Mouse (Mus musculus) MEL (cell line): ENCODE results near the gene Eloa. TPM values are rescaled to one million over a fixed set of nuclear protein-coding genes. Genes with fewer than 3 reads are reported as not detected.

Experiments
- DNase-seq: peaks from one replicate; pipeline ENCODE4 v3.0.0; 2011; ENCODE audit warnings: low read depth, low spot score
- H3K27ac ChIP-seq: 2 replicates; pipeline ENCODE4 v1.5.1; 2012; ENCODE audit warnings: low read depth, mild to moderate bottlenecking, control low read depth, low read length, moderate library complexity; ENCODE audit not compliant: control insufficient read depth
- H3K27me3 ChIP-seq, 2 experiments: fragments of 150-350 bp in 1 of 2; sonication (generic) in 1 of 2; 2 replicates each; pipeline ENCODE4 v1.6.1; 2012; ENCODE audit warnings: low read length in 2 of 2, mild to moderate bottlenecking in 2 of 2, improper control_type of control experiment in 1 of 2, moderate library complexity in 1 of 2; ENCODE audit not compliant: insufficient read depth in 2 of 2, control insufficient read depth in 1 of 2
- H3K36me3 ChIP-seq, 2 experiments: 2 replicates each; pipeline ENCODE4 v1.6.1; 2012 to 2014; ENCODE audit warnings: low read length in 2 of 2, improper control_type of control experiment in 1 of 2, inconsistent platforms in 1 of 2, mild to moderate bottlenecking in 1 of 2; ENCODE audit not compliant: insufficient read depth in 2 of 2, control insufficient read depth in 1 of 2
- H3K4me1 ChIP-seq, 2 experiments: fragments of 150-350 bp in 1 of 2; sonication (generic) in 1 of 2; 2 replicates each; pipeline ENCODE4 v1.6.1; 2012; ENCODE audit warnings: low read length in 2 of 2, improper control_type of control experiment in 1 of 2, mild to moderate bottlenecking in 1 of 2; ENCODE audit not compliant: insufficient read depth in 2 of 2, control insufficient read depth in 1 of 2
- H3K4me3 ChIP-seq, 2 experiments: fragments of 150-350 bp in 1 of 2; sonication (generic) in 1 of 2; 2 replicates each; pipeline ENCODE4 v1.5.1; 2012; ENCODE audit warnings: low read depth in 2 of 2, low read length in 2 of 2, mild to moderate bottlenecking in 2 of 2, moderate library complexity in 2 of 2, control low read depth in 1 of 2, improper control_type of control experiment in 1 of 2; ENCODE audit not compliant: control insufficient read depth in 1 of 2, insufficient read depth in 1 of 2
- H3K79me2 ChIP-seq: 2 replicates; pipeline ENCODE4 v1.6.1; 2012; ENCODE audit warnings: mild to moderate bottlenecking, low read length, moderate library complexity; ENCODE audit not compliant: control insufficient read depth, poor library complexity, insufficient read depth
- H3K9ac ChIP-seq: 2 replicates; pipeline ENCODE4 v1.6.1; 2012; ENCODE audit warnings: low read depth, mild to moderate bottlenecking, control low read depth, low read length, moderate library complexity; ENCODE audit not compliant: control insufficient read depth, poor library complexity, severe bottlenecking
- H3K9me3 ChIP-seq: fragments of 150-350 bp; sonication (generic); replicated peaks from 2 replicates; pipeline ENCODE4 v1.6.1; 2012; ENCODE audit warnings: mild to moderate bottlenecking, low read length, improper control_type of control experiment, moderate library complexity; ENCODE audit not compliant: insufficient read depth
- CHD2 ChIP-seq: IDR thresholded peaks from 2 replicates; pipeline ENCODE4 v1.6.1; 2011; ENCODE audit warnings: low read length, improper control_type of control experiment
- CTCF ChIP-seq, 3 experiments: IDR thresholded peaks in 2 of 3; conservative IDR thresholded peaks in 1 of 3; 2 replicates each; pipeline ENCODE4 v1.5.1; 2011 to 2012; ENCODE audit warnings: low read length in 3 of 3, low read depth in 2 of 3, mild to moderate bottlenecking in 2 of 3, improper control_type of control experiment in 1 of 3, inconsistent platforms in 1 of 3, mixed read lengths in 1 of 3, moderate library complexity in 1 of 3; ENCODE audit not compliant: control insufficient read depth in 1 of 3, insufficient read depth in 1 of 3, poor library complexity in 1 of 3, severe bottlenecking in 1 of 3
- E2F4 ChIP-seq: IDR thresholded peaks from 2 replicates; pipeline ENCODE4 v1.6.1; 2011; ENCODE audit warnings: low read depth, low read length, improper control_type of control experiment, borderline replicate concordance
- EP300 ChIP-seq, 2 experiments: IDR thresholded peaks; 2 replicates each; pipeline ENCODE4 v1.6.1; 2011; ENCODE audit warnings: improper control_type of control experiment in 2 of 2, low read length in 2 of 2, low read depth in 1 of 2, mild to moderate bottlenecking in 1 of 2
- ETS1 ChIP-seq: IDR thresholded peaks from 2 replicates; pipeline ENCODE4 v1.6.1; 2012; ENCODE audit warnings: low read depth, mild to moderate bottlenecking, inconsistent platforms, low read length, improper control_type of control experiment, moderate library complexity
- GABPA ChIP-seq: IDR thresholded peaks from 2 replicates; pipeline ENCODE4 v1.6.1; 2012; ENCODE audit warnings: low read depth, mild to moderate bottlenecking, inconsistent platforms, low read length, improper control_type of control experiment, moderate library complexity
- HCFC1 ChIP-seq: IDR thresholded peaks from 2 replicates; pipeline ENCODE4 v1.6.1; 2012; ENCODE audit warnings: low read depth, mild to moderate bottlenecking, inconsistent platforms, low read length, improper control_type of control experiment, moderate library complexity
- MAZ ChIP-seq: IDR thresholded peaks from 2 replicates; pipeline ENCODE4 v1.6.1; 2012; ENCODE audit warnings: low read depth, mild to moderate bottlenecking, inconsistent platforms, low read length, improper control_type of control experiment
- MEF2A ChIP-seq: IDR thresholded peaks from 2 replicates; pipeline ENCODE4 v1.6.1; 2014; ENCODE audit warnings: low read depth, mild to moderate bottlenecking, inconsistent platforms, low read length, improper control_type of control experiment; ENCODE audit not compliant: poor library complexity, insufficient replicate concordance, severe bottlenecking; ENCODE audit errors: extremely low read depth
- MXI1 ChIP-seq: IDR thresholded peaks from 2 replicates; pipeline ENCODE4 v1.6.1; 2011; ENCODE audit warnings: mild to moderate bottlenecking, low read depth, low read length, improper control_type of control experiment
- MYB ChIP-seq: IDR thresholded peaks from 2 replicates; pipeline ENCODE4 v1.6.1; 2011; ENCODE audit warnings: mild to moderate bottlenecking, low read depth, low read length, improper control_type of control experiment
- MYC ChIP-seq: IDR thresholded peaks from 2 replicates; pipeline ENCODE4 v1.6.1; 2011; ENCODE audit warnings: low read depth, mild to moderate bottlenecking, low read length, improper control_type of control experiment, moderate library complexity
- POLR2AphosphoS5 ChIP-seq: IDR thresholded peaks from 2 replicates; pipeline ENCODE4 v1.6.1; 2012; ENCODE audit warnings: low read depth, borderline replicate concordance, mild to moderate bottlenecking, inconsistent platforms, low read length, moderate library complexity, mixed read lengths
- SIN3A ChIP-seq: IDR thresholded peaks from 2 replicates; pipeline ENCODE4 v1.6.1; 2012; ENCODE audit warnings: low read length, improper control_type of control experiment, inconsistent platforms
- SMC3 ChIP-seq: IDR thresholded peaks from 2 replicates; pipeline ENCODE4 v1.6.1; 2011; ENCODE audit warnings: low read depth, low read length, improper control_type of control experiment
- TBP ChIP-seq: IDR thresholded peaks from 2 replicates; pipeline ENCODE4 v1.8.0; 2011; ENCODE audit warnings: low read depth, low read length, improper control_type of control experiment
- UBTF ChIP-seq: IDR thresholded peaks from 2 replicates; pipeline ENCODE4 v1.6.1; 2012; ENCODE audit warnings: low read depth, mild to moderate bottlenecking, inconsistent platforms, low read length, improper control_type of control experiment, moderate library complexity, borderline replicate concordance; ENCODE audit not compliant: insufficient read depth
- USF2 ChIP-seq, 2 experiments: IDR thresholded peaks; 2 replicates each; pipeline ENCODE4 v1.6.1; 2011 to 2012; ENCODE audit warnings: improper control_type of control experiment in 2 of 2, low read length in 2 of 2, borderline replicate concordance in 1 of 2, inconsistent platforms in 1 of 2, low read depth in 1 of 2, mild to moderate bottlenecking in 1 of 2; ENCODE audit not compliant: insufficient read depth in 1 of 2
- ZC3H11A ChIP-seq: IDR thresholded peaks from 2 replicates; pipeline ENCODE4 v1.6.1; 2012; ENCODE audit warnings: low read depth, mild to moderate bottlenecking, inconsistent platforms, low read length, improper control_type of control experiment
- ZMIZ1 ChIP-seq: IDR thresholded peaks from 2 replicates; pipeline ENCODE4 v1.6.1; 2012; ENCODE audit warnings: low read depth, mild to moderate bottlenecking, inconsistent platforms, low read length, improper control_type of control experiment, moderate library complexity
- ZNF384 ChIP-seq: IDR thresholded peaks from 2 replicates; pipeline ENCODE4 v1.6.1; 2012; ENCODE audit warnings: low read depth, mild to moderate bottlenecking, inconsistent platforms, low read length, improper control_type of control experiment
- polyA plus RNA-seq, 2 experiments: library from polyadenylated mRNA; stranded (reverse) in 1 of 2; unstranded in 1 of 2; fragments of >175 nt in 1 of 2; fragments of >200 nt in 1 of 2; gene quantifications; 2 replicates each; pipeline versions ENCODE4 v1.2.1 to v1.2.4; 2012; ENCODE audit warnings: low replicate concordance in 2 of 2, low read depth in 1 of 2; ENCODE audit not compliant: insufficient read length in 2 of 2, insufficient read depth in 1 of 2, missing spikeins in 1 of 2
- total RNA-seq: library from RNA; depleted of rRNA; stranded (reverse); fragments of 300-350 nt; gene quantifications from 2 replicates; pipeline ENCODE4 v1.2.3, GENCODE M21; 2012

Gene Eloa
- total and polyA plus RNA-seq, 3 experiments, result 30.8 to 41.4 (median 34.1) TPM

GRCm38 (mm10) chr4:135985193-135985592 is 36.4 kb downstream of the Eloa start (continued):
- peak; percentile 49; the same call in 1 of the 2 replicates for TF ChIP-seq MYC
- TF ChIP-seq, all 39 proteins: peak for 18

DNA sequence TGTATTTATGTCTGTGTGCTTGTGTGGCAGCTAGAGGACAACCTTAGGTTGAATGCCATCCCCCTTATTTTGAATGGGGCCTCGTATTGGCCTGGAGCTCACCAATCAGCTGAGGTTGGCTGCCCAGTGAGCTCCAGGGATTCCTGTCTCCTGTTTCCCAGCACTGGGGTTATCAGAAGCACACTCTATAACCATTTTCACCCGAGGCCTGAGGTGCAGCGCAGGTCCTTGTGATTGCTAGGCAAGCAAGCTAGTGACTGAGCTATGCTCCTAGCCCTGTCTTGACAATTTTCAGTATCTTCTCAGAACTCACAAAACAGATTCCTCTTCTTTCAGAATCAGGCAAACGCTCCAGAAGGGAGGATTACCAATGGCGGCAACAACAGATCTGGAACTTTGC is 37.0 kb downstream of the Eloa start:
- H3K27me3 ChIP-seq, result no peaks in the 10 kb centered on the region
- TF ChIP-seq MYC (no peak), ETS1 (no peak), SIN3A (no peak)
- no peak overlapping the region for H3K4me3 ChIP-seq
- no peak overlapping the region for H3K9ac ChIP-seq
- H3K4me1 ChIP-seq, result peaks cover 19 to 41% of the 10 kb centered on the region in 2 experiments
- H3K9me3 ChIP-seq, result no peaks in the 10 kb centered on the region
- H3K27ac ChIP-seq, result peak overlapping the region; percentile 58
- peaks cover 15 to 52% of the 10 kb centered on the region in 2 experiments for H3K36me3 ChIP-seq
- DNase-seq, result peak; percentile 27
- H3K79me2 ChIP-seq, result peaks cover 25% of the 10 kb centered on the region

DNA sequence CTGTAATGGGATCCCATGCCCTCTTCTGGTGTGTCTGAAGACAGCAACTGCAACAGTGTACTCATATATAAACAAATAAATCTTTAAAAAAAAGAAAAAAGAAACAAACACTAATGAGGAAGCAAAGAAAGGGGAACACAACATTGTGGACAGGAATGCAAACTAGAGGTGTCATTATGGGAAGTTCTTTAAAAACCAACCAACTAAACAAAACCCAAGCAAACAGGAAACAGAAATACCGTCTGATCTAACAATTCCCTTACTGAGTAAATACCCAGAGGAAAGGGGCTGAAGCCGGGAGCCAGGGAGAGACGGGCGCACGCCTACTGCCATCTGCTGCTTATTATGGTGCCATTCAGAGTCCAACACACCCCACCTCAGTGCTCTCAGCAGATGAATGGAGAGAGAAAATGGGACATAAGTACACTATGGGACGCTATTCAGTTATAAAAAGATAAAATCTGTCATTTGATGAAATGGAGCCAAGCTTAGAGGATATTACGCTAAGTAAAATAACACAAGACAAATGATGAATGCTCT is 40.0 kb downstream of the Eloa start:
- H3K79me2 ChIP-seq, result peaks cover 21% of the 10 kb centered on the region
- H3K36me3 ChIP-seq, result peaks cover 31 to 48% of the 10 kb centered on the region in 2 experiments
- peaks cover 19 to 36% of the 10 kb centered on the region in 2 experiments for H3K4me1 ChIP-seq
- H3K9ac ChIP-seq, result peak overlapping the region; percentile 34
- H3K27me3 ChIP-seq, result no peaks in the 10 kb centered on the region
- TF ChIP-seq ZNF384 (peak; percentile 39; the same call in 1 of the 2 replicates), E2F4 (no peak), ZMIZ1 (no peak), MXI1 (no peak), GABPA (no peak), ETS1 (peak; percentile 37; the same call in 1 of the 2 replicates), MEF2A (no peak), CHD2 (no peak), TBP (no peak), SIN3A (no peak; the same call in 1 of the 2 replicates), USF2 (IDR thresholded peaks at IDR 0.05; ENCODE audit: borderline replicate concordance in 1 of 2, insufficient read depth in 1 of 2, low read depth in 1 of 2, low read length in 2 of 2) (no peak), CTCF (IDR thresholded peaks at IDR 0.05 in 2 of 3, conservative IDR thresholded peaks at IDR 0.05 in 1 of 3; ENCODE audit: control insufficient read depth in 1 of 3, insufficient read depth in 1 of 3, low read depth in 2 of 3, low read length in 3 of 3, poor library complexity in 1 of 3, severe bottlenecking in 1 of 3) (0 out of 6 replicates have a peak, but pooled peaks of 1 of the 3 experiments have one; percentile 1), SMC3 (no peak), MYB (no peak), EP300 (IDR thresholded peaks at IDR 0.05; ENCODE audit: low read depth in 1 of 2, low read length in 2 of 2) (no peak), ZC3H11A (no peak), MAZ (no peak), UBTF (no peak), HCFC1 (no peak), MYC (no peak), POLR2AphosphoS5 (no peak)
- H3K4me3 ChIP-seq, result no peak overlapping the region
- no peaks in the 10 kb centered on the region for H3K9me3 ChIP-seq
- DNase-seq, result peak; percentile 61
- peak overlapping the region; percentile 68 for H3K27ac ChIP-seq
